ENCODE assay signal across 23 mouse cellular contexts in the genomic region with DNA sequence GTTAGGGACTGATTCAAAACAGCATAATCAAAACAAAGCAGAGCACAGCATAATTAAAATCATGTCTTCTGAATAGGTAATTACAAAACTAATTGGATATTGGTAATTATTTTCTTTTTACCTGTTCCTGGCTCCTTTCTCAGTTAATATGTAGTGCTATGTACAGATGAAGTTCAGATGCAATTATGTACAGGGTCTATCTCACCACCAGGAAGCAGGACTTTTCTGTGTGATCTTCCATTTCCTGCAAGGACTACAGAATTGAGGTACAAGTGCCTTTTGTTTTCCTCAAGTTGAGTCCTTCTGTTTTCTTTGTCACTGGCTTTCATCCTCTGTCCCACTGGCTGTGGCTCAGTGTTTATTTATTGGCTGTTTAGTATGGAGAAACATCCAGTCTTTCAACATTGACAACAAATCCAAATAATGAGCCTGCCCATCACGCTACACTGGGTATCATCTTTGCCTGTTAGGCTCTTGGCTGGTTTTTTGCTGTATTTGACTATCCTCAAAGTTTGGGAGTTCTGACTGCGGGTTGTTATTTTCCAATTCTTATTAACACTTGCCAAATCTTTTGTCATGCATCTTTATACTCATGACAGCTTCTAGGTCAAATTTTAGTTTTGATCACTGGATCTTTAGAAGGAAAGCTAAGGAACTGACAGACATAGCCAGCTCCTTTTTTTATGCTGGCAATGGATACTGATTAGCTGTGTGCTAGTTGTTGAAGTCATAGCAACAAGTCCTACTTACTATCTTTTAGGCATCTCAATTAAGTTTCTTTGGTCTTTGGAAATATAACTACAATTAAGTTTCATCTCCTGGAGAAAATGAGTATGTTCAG.
DNase-seq lines count a peak whose midpoint lies in the region; ATAC-seq and TF ChIP-seq lines count a peak whose summit lies in the region.
"Had no signal": no experiment of that assay in that cellular context is flagged by ENCODE, and none has a peak within 500 bp of the region (broad histone marks: within the 10 kb centered on the region; RNA-seq: fewer than 3 reads in every experiment).

No protein-coding gene starts in this region.

- H3K36me3 ChIP-seq in hindbrain, embryonic 16.5 days (ENCODE audit: control insufficient read depth, insufficient read depth, low read length) = no peaks in the 10 kb centered on the region
- H3K36me3 ChIP-seq in hindbrain, embryonic 10.5 days = no peaks in the 10 kb centered on the region
- no peaks in the 10 kb centered on the region for H3K36me3 ChIP-seq in midbrain, postnatal 0 days (ENCODE audit: insufficient read depth, low read length)
- no peaks in the 10 kb centered on the region for H3K36me3 ChIP-seq in midbrain, embryonic 10.5 days
- no peaks in the 10 kb centered on the region for H3K36me3 ChIP-seq in forebrain, embryonic 16.5 days (ENCODE audit: control insufficient read depth, insufficient read depth)
- H3K36me3 ChIP-seq in liver, embryonic 12.5 days = no peaks in the 10 kb centered on the region
- H3K36me3 ChIP-seq: embryonic facial prominence, embryonic 13.5 days; limb, embryonic 12.5 days; midbrain, embryonic 12.5 days had no signal

- 61% methylated on average over 2 of the region's 2 CpGs for WGBS in hindbrain, embryonic 16.5 days
- 64% methylated on average over 2 of the region's 2 CpGs for whole genome bisulfite sequencing in hindbrain, embryonic 10.5 days
- 69% methylated on average over 2 of the region's 2 CpGs for WGBS in midbrain, postnatal 0 days
- WGBS in midbrain, embryonic 10.5 days = 75% methylated on average over 2 of the region's 2 CpGs
- WGBS in forebrain, embryonic 16.5 days = 39% methylated on average over 2 of the region's 2 CpGs
- WGBS in liver, embryonic 12.5 days (ENCODE audit: insufficient replicate concordance) = 64% methylated on average over 2 of the region's 2 CpGs

- no peak overlapping the region for H3K27ac ChIP-seq in hindbrain, embryonic 16.5 days (ENCODE audit: low read depth, low read length)
- H3K27ac ChIP-seq in hindbrain, embryonic 10.5 days = no peak overlapping the region
- no peak overlapping the region for H3K27ac ChIP-seq in midbrain, postnatal 0 days (ENCODE audit: low read depth, low read length)
- no peak overlapping the region for H3K27ac ChIP-seq in midbrain, embryonic 10.5 days (replicated peaks)
- no peak overlapping the region for H3K27ac ChIP-seq in forebrain, embryonic 16.5 days (ENCODE audit: low read length)
- H3K27ac ChIP-seq in liver, embryonic 12.5 days = no peak overlapping the region
- H3K27ac ChIP-seq: embryonic facial prominence, embryonic 13.5 days; limb, embryonic 12.5 days; midbrain, embryonic 12.5 days had no signal

- ATAC-seq in hindbrain, embryonic 16.5 days = peak; percentile 80
- ATAC-seq in midbrain, postnatal 0 days (ENCODE audit: low FRiP score) = no peak; the same call in 1 of the 2 replicates
- peak; percentile 61; the same call in 1 of the 2 replicates for ATAC-seq in forebrain, embryonic 16.5 days
- ATAC-seq in liver, embryonic 12.5 days = no peak

- H3K9ac ChIP-seq in hindbrain, embryonic 16.5 days (ENCODE audit: low read depth, low read length) = no peak overlapping the region
- H3K9ac ChIP-seq in midbrain, postnatal 0 days (replicated peaks; ENCODE audit: low read length, poor library complexity, severe bottlenecking) = no peak overlapping the region
- H3K9ac ChIP-seq in forebrain, embryonic 16.5 days (replicated peaks; ENCODE audit: low read depth, low read length) = no peak overlapping the region
- H3K9ac ChIP-seq in liver, embryonic 12.5 days = no peak overlapping the region
- H3K9ac ChIP-seq: embryonic facial prominence, embryonic 13.5 days; limb, embryonic 12.5 days; midbrain, embryonic 12.5 days had no signal

- no peaks in the 10 kb centered on the region for H3K4me1 ChIP-seq in hindbrain, embryonic 16.5 days (ENCODE audit: control insufficient read depth, insufficient read depth, low read depth, low read length)
- H3K4me1 ChIP-seq in hindbrain, embryonic 10.5 days (replicated peaks) = no peaks in the 10 kb centered on the region
- no peaks in the 10 kb centered on the region for H3K4me1 ChIP-seq in midbrain, postnatal 0 days (ENCODE audit: insufficient read depth, low read length)
- no peaks in the 10 kb centered on the region for H3K4me1 ChIP-seq in midbrain, embryonic 10.5 days
- no peaks in the 10 kb centered on the region for H3K4me1 ChIP-seq in forebrain, embryonic 16.5 days (replicated peaks; ENCODE audit: control insufficient read depth, insufficient read depth, low read length)
- no peaks in the 10 kb centered on the region for H3K4me1 ChIP-seq in liver, embryonic 12.5 days
- H3K4me1 ChIP-seq: embryonic facial prominence, embryonic 13.5 days; limb, embryonic 12.5 days; midbrain, embryonic 12.5 days had no signal

- DNase-seq in cerebellum, adult 11-12 months = peak; percentile 9
- DNase-seq in cerebellum, postnatal 36 days = no peak
- no peak for DNase-seq in hindbrain, embryonic 10.5 days (ENCODE audit: low spot score)
- peak; percentile 58 for DNase-seq in midbrain, postnatal 0 days (ENCODE audit: low spot score)
- no peak for DNase-seq in midbrain, embryonic 10.5 days (ENCODE audit: low spot score)
- DNase-seq: adrenal gland, postnatal 14 days; cerebellum, postnatal 14 days; embryo, embryonic 11 days; gastrocnemius, postnatal 14 days; heart, adult 11 months; kidney, adult 2 months; kidney, postnatal 14 days; lung, adult 18-20 months; lung, postnatal 10 days; thymus, postnatal 36 days had no signal

- TF ChIP-seq CTCF in midbrain, postnatal 0 days (IDR thresholded peaks at IDR 0.05) = no peak

- H3K27me3 ChIP-seq in hindbrain, embryonic 16.5 days (replicated peaks; ENCODE audit: control insufficient read depth, insufficient read depth, low read length) = no peaks in the 10 kb centered on the region
- H3K27me3 ChIP-seq in hindbrain, embryonic 10.5 days (ENCODE audit: insufficient read depth, poor library complexity, severe bottlenecking) = no peaks in the 10 kb centered on the region
- no peaks in the 10 kb centered on the region for H3K27me3 ChIP-seq in midbrain, postnatal 0 days (ENCODE audit: insufficient read depth, low read length)
- H3K27me3 ChIP-seq in midbrain, embryonic 10.5 days (ENCODE audit: low read depth, poor library complexity, severe bottlenecking) = no peaks in the 10 kb centered on the region
- H3K27me3 ChIP-seq in forebrain, embryonic 16.5 days (replicated peaks; ENCODE audit: control insufficient read depth, insufficient read depth, low read length) = no peaks in the 10 kb centered on the region
- H3K27me3 ChIP-seq in liver, embryonic 12.5 days (replicated peaks) = no peaks in the 10 kb centered on the region
- H3K27me3 ChIP-seq: embryonic facial prominence, embryonic 13.5 days; limb, embryonic 12.5 days; midbrain, embryonic 12.5 days had no signal

- H3K4me2 ChIP-seq in hindbrain, embryonic 16.5 days (ENCODE audit: low read length) = no peak overlapping the region
- H3K4me2 ChIP-seq in midbrain, postnatal 0 days (ENCODE audit: low read depth, low read length, poor library complexity, severe bottlenecking) = no peak overlapping the region
- no peak overlapping the region for H3K4me2 ChIP-seq in forebrain, embryonic 16.5 days (ENCODE audit: low read length)
- no peak overlapping the region for H3K4me2 ChIP-seq in liver, embryonic 12.5 days
- H3K4me2 ChIP-seq: embryonic facial prominence, embryonic 13.5 days; heart, embryonic 11.5 days; limb, embryonic 12.5 days; liver, embryonic 11.5 days; midbrain, embryonic 12.5 days had no signal

- H3K9me3 ChIP-seq in hindbrain, embryonic 16.5 days (ENCODE audit: control insufficient read depth, low read length) = no peaks in the 10 kb centered on the region
- no peaks in the 10 kb centered on the region for H3K9me3 ChIP-seq in hindbrain, embryonic 10.5 days
- no peaks in the 10 kb centered on the region for H3K9me3 ChIP-seq in midbrain, postnatal 0 days (ENCODE audit: low read length)
- no peaks in the 10 kb centered on the region for H3K9me3 ChIP-seq in midbrain, embryonic 10.5 days (replicated peaks)
- no peaks in the 10 kb centered on the region for H3K9me3 ChIP-seq in forebrain, embryonic 16.5 days (ENCODE audit: control insufficient read depth, low read length)
- H3K9me3 ChIP-seq in liver, embryonic 12.5 days (replicated peaks) = no peaks in the 10 kb centered on the region
- H3K9me3 ChIP-seq: embryonic facial prominence, embryonic 13.5 days; limb, embryonic 12.5 days; midbrain, embryonic 12.5 days had no signal

- no peak overlapping the region for H3K4me3 ChIP-seq in hindbrain, embryonic 16.5 days (ENCODE audit: low read length)
- H3K4me3 ChIP-seq in hindbrain, embryonic 10.5 days = no peak overlapping the region
- H3K4me3 ChIP-seq in midbrain, postnatal 0 days (ENCODE audit: low read depth, low read length) = no peak overlapping the region
- H3K4me3 ChIP-seq in midbrain, embryonic 10.5 days = no peak overlapping the region
- no peak overlapping the region for H3K4me3 ChIP-seq in forebrain, embryonic 16.5 days (replicated peaks; ENCODE audit: low read length)
- no peak overlapping the region for H3K4me3 ChIP-seq in liver, embryonic 12.5 days
- H3K4me3 ChIP-seq: embryonic facial prominence, embryonic 13.5 days; limb, embryonic 12.5 days; midbrain, embryonic 12.5 days had no signal

Comparison
In these comparisons a context has a peak if more than half of its experiments do, and no peak if none do; other contexts are left out.
1. DNase-seq: peak in cerebellum, adult 11-12 months (single experiment) and midbrain, postnatal 0 days (single experiment); none in cerebellum, postnatal 36 days (0 of 2), hindbrain, embryonic 10.5 days (single experiment) and midbrain, embryonic 10.5 days (single experiment).
2. ATAC-seq: peak in hindbrain, embryonic 16.5 days (single experiment) and forebrain, embryonic 16.5 days (single experiment); none in midbrain, postnatal 0 days (single experiment) and liver, embryonic 12.5 days (single experiment).